Mouse (Mus musculus): ENCODE measurements around the gene Pde6h.

DNA sequence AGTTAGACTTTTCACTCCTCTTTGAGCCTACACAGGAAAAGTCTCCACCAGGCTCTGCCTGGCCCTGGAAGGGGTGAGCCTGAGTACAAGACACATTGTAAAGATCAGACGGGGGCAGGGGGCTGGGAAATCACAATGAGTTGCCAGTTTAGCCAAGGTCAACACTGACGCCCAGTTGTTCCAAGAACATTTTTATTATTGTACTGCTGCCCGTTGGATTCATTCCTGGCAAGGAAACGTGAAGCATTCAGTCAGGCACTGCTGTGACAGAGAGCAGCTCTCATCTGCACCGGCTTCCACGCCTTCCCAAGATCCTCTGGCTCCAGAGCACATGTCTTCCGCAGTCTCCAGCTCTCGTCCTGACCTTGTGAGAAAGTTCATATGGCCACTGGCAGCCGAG lies 35.8 kb upstream of the Pde6h start:
- TF ChIP-seq CTCF (IDR thresholded peaks at IDR 0.05; ENCODE audit: control insufficient read depth, insufficient read depth, insufficient replicate concordance, low read depth, low read length), result no peak
- TF ChIP-seq POLR2A (IDR thresholded peaks at IDR 0.05; ENCODE audit: control insufficient read depth, low read depth, low read length), result no peak

All from testis, adult 2 months (tissue).